Mouse (Mus musculus) kidney, adult 2 months (tissue): ENCODE data around the gene Gm45713. TPM values are rescaled to one million over a fixed set of nuclear protein-coding genes. Genes with fewer than 3 reads are reported as not detected.

Experiments used
- DNase-seq: peaks from one replicate; pipeline ENCODE4 v3.0.0; 2021
- H3K27ac ChIP-seq: fragments of 200-500 bp; 2 replicates; pipeline ENCODE4 v1.5.1; 2012; ENCODE audit warnings: low read depth, low read length, control low read depth, inconsistent platforms; ENCODE audit not compliant: insufficient read depth
- H3K27me3 ChIP-seq: fragments of 200-500 bp; replicated peaks from 2 replicates; pipeline ENCODE4 v1.6.1; 2012; ENCODE audit warnings: mild to moderate bottlenecking, moderate library complexity, low read length, inconsistent platforms; ENCODE audit not compliant: control insufficient read depth, insufficient read depth
- H3K36me3 ChIP-seq: fragments of 200-500 bp; 2 replicates; pipeline ENCODE4 v1.6.1; 2012; ENCODE audit warnings: mild to moderate bottlenecking, moderate library complexity, low read length, inconsistent platforms; ENCODE audit not compliant: control insufficient read depth, insufficient read depth
- H3K4me1 ChIP-seq: fragments of 200-500 bp; 2 replicates; pipeline ENCODE4 v1.6.1; 2011; ENCODE audit warnings: low read length; ENCODE audit not compliant: control insufficient read depth, insufficient read depth
- H3K4me3 ChIP-seq: fragments of 200-500 bp; 2 replicates; pipeline ENCODE4 v1.5.1; 2011; ENCODE audit warnings: mild to moderate bottlenecking, low read depth, low read length, control low read depth; ENCODE audit not compliant: insufficient read depth
- CTCF ChIP-seq: fragments of 200-500 bp; conservative IDR thresholded peaks from 2 replicates; pipeline ENCODE4 v1.5.1; 2011; ENCODE audit warnings: low read depth, mild to moderate bottlenecking, control low read depth, low read length, moderate library complexity, mixed read lengths; ENCODE audit not compliant: insufficient read depth, insufficient read length
- POLR2A ChIP-seq: fragments of 200-500 bp; IDR thresholded peaks from one replicate; pipeline ENCODE4 v1.6.1; 2011; ENCODE audit warnings: low read depth, low read length, control low read depth
- WGBS: fragments of 180-500 bp; shearing (Covaris S2); methylation state at CpG from one replicate; pipeline ENCODE4 v1.1.7; 2018; 5-methylcytosine and 5-hydroxymethylcytosine counted together
- polyA plus RNA-seq: library from polyadenylated mRNA; depleted of rRNA; stranded (reverse); fragments of >200 nt; gene quantifications from 2 replicates; pipeline ENCODE4 v1.2.3, GENCODE M21; 2012

Gm45713 gene
- polyA plus RNA-seq, 1 experiment: 5.6 TPM

- H3K4me3 ChIP-seq: no peak overlapping the region
- no peaks in the 10 kb centered on the region for H3K4me1 ChIP-seq
- DNase-seq: no peak
- TF ChIP-seq POLR2A (no peak), CTCF (no peak)
- 95% methylated on average over 17 of the region's 17 CpGs for WGBS
- no peaks in the 10 kb centered on the region for H3K36me3 ChIP-seq
- no peaks in the 10 kb centered on the region for H3K27me3 ChIP-seq
- H3K27ac ChIP-seq: no peak overlapping the region
Measured at GRCm38 (mm10) chr7:45088597-45088996, 47.4 kb downstream of the Gm45713 start.

DNA sequence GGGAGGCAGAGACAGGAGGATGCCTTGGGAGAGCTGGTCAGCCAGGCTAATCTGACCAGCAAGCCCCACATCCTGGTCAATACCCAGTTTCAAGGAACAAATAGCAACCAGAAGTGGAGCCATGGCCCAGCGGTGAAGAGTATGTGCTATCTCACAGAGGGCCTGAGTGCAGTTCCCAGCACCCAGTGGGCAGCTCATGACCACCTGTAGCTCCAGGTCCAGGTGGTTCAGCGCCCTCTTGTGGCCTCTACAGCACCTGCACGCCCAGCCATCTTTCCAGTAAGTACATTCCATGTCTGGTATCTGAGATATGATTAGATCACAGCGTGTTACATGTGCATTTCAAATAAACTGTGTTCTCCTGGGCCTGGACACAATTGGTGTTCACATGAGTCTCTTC lies 49.9 kb downstream of the Gm45713 start:
- Histone ChIP-seq H3K27me3 (no peaks in the 10 kb centered on the region), H3K4me3 (no peak overlapping the region), H3K27ac (no peak overlapping the region), H3K36me3 (no peaks in the 10 kb centered on the region), H3K4me1 (no peaks in the 10 kb centered on the region; the same call in 1 of the 2 replicates)
- DNase-seq: no peak
- peak; percentile 22; the same call in 1 of the 2 replicates for TF ChIP-seq CTCF
- TF ChIP-seq POLR2A: no peak
- WGBS: 80% methylated on average over 4 of the region's 4 CpGs

GRCm38 (mm10) chr7:45083300-45083890 lies 52.6 kb downstream of the Gm45713 start:
- Histone ChIP-seq H3K4me1 (no peaks in the 10 kb centered on the region; the same call in 1 of the 2 replicates), H3K27me3 (no peaks in the 10 kb centered on the region), H3K27ac (no peak overlapping the region), H3K36me3 (no peaks in the 10 kb centered on the region), H3K4me3 (no peak overlapping the region)
- 83% methylated on average over 22 of the region's 22 CpGs for WGBS
- DNase-seq: no peak
- TF ChIP-seq CTCF (no peak), POLR2A (no peak)

DNA sequence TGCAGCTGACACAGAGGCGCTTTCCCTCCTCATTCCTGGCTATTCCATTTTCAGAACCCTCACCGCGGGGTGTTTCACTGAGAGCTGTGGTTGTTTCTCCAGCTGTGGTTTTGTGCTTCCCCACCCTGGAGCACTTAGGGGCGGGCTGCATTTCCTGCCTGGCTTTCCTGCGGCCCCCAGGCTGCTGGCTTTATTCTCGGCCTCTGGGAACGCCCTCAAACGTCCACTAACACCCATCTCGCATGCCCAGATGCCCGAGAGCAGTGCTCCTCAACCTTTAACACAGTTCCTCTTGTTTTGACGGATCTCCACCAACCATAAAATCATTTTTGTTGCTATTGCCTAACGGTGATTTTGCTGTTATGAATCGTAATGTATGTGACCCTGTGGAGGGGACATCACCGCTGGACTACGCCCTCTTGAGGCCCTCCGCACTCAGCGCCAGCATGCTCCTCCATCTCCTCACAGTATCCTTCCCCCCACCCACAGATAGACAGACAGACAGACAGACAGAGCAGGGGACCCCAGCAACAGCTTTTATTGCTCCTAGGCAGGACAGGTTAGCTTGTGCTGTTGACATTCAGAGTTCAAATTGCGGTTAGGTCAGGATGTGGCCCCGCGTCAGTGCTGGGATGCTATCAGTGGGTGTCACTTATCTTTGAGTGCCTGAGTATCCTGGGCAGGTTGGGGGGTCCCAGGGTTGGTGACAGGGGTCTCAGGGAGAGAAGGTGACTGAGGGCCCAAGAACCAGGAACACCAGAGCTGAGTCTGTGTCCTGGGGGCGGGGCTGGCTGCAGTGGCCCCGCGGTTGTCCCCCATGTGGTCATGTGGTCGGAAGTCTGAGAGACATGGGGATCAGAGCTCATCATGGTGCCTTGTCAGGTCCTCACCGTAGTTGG lies 53.4 kb downstream of the Gm45713 start:
- no peak overlapping the region for H3K4me3 ChIP-seq
- H3K36me3 ChIP-seq: no peaks in the 10 kb centered on the region
- H3K27me3 ChIP-seq: no peaks in the 10 kb centered on the region
- TF ChIP-seq POLR2A: no peak
- no peak for TF ChIP-seq CTCF
- no peaks in the 10 kb centered on the region; the same call in 1 of the 2 replicates for H3K4me1 ChIP-seq
- 58% methylated on average over 25 of the region's 25 CpGs for WGBS
- peak overlapping the region; percentile 17 for H3K27ac ChIP-seq
- peak; percentile 64 for DNase-seq

GRCm38 (mm10) chr7:45081016-45081415 lies 55.0 kb downstream of the Gm45713 start:
- Histone ChIP-seq H3K36me3 (no peaks in the 10 kb centered on the region), H3K4me3 (no peak overlapping the region), H3K27me3 (no peaks in the 10 kb centered on the region), H3K4me1 (no peaks in the 10 kb centered on the region; the same call in 1 of the 2 replicates), H3K27ac (no peak overlapping the region)
- no peak for DNase-seq
- 66% methylated on average over 5 of the region's 5 CpGs for WGBS
- TF ChIP-seq CTCF (no peak), POLR2A (no peak)

DNA sequence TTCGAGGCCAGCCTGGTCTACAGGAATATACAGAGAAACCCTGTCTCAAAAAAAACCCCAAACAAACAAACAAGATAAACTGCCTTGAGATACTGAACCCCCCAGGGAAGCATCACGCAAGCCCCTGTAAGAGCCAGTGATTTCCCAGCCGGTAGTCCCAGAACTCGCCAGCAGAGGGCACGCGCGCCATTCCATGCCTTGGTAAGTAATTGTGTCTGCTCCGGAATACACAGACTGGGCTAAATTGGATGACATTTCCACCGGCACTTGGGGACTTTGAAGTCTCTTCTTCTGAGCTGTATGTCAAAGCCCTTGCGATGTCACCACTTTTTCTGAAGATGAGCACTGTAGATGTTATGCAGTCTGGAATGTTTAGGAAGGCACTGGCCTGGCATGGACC lies 56.2 kb downstream of the Gm45713 start:
- peak; percentile 96 for TF ChIP-seq CTCF
- TF ChIP-seq POLR2A: no peak
- DNase-seq: peak; percentile 93
- no peaks in the 10 kb centered on the region for H3K36me3 ChIP-seq
- no peaks in the 10 kb centered on the region; the same call in 1 of the 2 replicates for H3K4me1 ChIP-seq
- no peak overlapping the region for H3K27ac ChIP-seq
- no peaks in the 10 kb centered on the region for H3K27me3 ChIP-seq
- 1% methylated on average over 10 of the region's 10 CpGs for WGBS
- H3K4me3 ChIP-seq: no peak overlapping the region

DNA sequence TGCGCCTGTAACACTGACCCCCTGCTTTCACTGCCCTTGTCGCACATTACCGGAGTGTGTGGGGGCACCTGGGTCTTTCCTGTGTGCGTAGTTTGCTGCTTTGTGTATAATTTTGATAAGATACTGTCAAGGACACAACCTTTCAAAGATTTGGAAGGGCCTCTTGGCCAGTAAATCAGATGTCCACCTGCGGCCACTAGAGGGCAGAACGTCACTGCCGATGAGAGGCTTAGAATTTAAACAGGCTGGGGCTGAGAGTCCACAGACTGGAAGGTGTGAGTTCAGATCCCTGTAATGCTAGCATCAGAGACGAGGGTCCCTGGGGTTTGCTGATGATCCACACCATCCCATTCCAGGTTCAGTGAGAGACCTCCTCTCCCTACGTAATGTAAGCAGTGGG lies 57.5 kb downstream of the Gm45713 start:
- TF ChIP-seq POLR2A (no peak), CTCF (peak; percentile 87)
- peak; percentile 79 for DNase-seq
- Histone ChIP-seq H3K27ac (no peak overlapping the region), H3K4me3 (no peak overlapping the region), H3K4me1 (no peaks in the 10 kb centered on the region; the same call in 1 of the 2 replicates), H3K27me3 (no peaks in the 10 kb centered on the region), H3K36me3 (no peaks in the 10 kb centered on the region)
- WGBS: 35% methylated on average over 9 of the region's 9 CpGs
